Mouse (Mus musculus) fibroblast of lung, adult 2 months (primary cell): ENCODE measurements around the gene Slc4a5.

Source experiments
- DNase-seq: peaks from one replicate; pipeline ENCODE4 v3.0.0-alpha.2; 2011; ENCODE audit warnings: low read depth

Gene Slc4a5

DNA sequence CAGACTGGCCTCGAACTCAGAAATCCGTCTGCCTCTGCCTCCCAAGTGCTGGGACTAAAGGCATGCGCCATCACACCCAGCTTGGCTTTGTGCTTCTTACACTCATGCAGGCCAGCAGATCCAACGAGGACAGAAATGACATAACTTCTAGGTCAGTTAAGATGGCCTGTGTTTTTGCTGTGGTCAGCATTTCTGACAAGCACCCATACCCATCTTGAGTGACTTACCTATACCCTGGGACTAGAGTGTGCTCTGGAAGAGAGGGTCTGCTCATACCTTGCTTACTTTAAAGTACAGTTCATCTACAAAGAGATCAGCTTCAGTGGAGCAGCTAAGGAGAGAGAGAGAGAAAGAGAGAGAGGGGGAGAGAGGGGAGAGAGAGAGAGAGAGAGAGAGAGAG, 13.7 kb downstream of the Slc4a5 start:
- no peak for DNase-seq

DNA sequence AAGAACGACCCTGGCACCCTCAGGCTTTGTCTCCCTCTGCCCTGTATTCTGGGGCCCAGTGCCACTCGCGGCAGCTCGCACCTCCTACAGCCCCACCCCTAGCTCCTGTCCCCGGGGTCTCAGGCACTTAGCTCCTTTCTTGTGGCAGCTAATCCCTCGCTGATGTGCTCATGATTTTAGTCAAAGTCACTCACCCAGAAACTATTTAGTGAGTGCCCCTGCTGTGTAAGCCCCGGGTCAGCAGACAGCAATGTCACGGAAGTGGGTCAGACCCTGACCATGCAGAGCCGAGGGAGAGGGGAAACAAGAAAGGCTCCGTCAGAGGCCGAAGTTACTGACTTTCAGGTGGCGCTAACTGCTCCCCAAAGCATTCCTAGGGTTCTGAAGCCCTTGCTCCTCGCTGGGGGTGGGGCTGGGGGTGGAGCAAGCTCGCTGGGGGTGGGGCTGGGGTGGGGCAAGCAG, 14.7 kb downstream of the Slc4a5 start:
- DNase-seq, result no peak

DNA sequence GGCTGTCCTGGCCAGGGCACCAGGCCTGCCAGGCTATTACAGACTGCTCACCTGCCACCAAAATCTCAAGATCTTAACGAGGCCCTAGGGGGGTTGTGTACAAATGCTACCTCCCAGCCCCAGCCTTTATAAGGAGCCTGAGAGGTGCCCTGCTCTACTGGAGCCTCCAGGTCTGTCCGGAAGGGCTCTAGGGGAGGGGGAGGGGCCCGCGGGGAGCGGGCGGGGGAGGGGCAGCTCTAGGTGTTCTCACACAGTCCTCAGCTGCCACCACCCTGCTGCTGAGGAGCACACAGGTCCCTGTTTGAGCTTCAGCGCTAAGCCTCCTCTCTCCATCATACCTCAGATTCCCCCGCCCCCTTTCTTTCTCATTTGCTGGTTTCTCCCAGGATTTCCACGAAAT, 17.5 kb downstream of the Slc4a5 start:
- DNase-seq, result no peak

DNA sequence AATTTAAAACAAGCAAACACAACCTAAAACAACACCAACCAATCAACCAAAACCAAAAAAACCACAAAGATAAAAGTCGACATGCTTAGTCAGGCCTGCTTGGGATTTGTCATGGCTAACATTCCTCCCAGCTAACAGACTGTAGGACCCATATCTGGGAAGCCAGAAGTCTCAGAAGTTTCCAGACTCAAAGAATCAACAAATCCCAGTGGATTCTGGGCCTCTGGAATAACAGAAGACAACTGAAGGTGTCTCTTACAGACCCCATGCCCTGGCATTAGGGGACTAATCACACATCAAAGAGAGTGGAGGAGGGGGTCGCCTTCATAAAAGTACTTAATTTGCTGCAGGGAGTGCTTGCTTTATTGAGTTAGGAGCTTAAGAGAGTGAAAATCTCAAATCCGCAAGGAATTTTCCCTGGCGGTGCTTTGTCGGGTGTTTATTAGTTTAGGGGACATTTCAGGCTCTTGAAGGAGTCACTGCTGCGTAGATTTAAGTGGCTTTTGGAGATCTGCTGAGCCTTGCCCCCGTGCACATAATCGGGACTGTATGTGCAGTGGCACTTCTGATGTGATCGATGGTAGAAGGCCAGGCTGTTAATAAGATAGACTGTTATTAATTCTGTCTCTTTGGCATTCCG, 24.9 kb downstream of the Slc4a5 start:
- no peak for DNase-seq

DNA sequence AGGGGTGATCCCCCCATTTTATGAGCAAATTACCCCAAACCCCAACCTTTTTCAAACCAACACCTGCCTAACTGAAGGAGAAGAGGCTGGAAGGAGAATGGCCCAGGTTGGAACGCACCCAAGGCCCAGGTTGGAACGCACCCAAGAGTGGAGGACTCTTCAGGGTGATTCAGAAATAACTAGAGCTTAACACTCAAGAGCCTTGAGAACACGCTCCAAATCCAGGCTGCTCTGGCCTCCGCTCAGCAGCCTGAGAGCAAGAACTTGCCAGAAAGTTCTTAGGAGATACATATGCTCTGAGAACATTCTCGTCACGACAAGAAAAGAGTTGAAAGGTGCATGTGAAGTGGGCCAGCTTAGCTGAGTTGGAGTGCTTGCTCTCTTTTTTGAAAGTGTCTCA, 25.5 kb downstream of the Slc4a5 start:
- no peak for DNase-seq

DNA sequence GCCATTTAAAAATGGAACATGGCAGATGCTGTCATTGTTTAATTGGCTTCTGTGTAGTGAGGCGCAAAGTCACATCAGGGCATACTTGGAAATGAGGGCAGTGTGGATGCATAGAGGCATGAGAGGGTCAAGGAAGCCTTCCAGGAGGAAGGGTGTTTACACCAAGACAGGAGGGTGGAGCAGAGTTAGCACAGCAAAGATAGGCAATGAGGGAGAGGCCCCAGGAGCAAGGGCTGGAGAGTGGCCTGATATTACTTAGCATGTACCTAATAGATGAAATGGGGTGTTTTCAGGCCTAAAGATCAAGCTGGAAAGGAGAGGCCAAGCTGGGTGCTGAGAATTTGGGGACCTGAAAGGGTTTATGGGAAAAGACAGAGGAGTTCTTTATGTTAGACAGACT, 26.4 kb downstream of the Slc4a5 start:
- DNase-seq, result no peak

DNA sequence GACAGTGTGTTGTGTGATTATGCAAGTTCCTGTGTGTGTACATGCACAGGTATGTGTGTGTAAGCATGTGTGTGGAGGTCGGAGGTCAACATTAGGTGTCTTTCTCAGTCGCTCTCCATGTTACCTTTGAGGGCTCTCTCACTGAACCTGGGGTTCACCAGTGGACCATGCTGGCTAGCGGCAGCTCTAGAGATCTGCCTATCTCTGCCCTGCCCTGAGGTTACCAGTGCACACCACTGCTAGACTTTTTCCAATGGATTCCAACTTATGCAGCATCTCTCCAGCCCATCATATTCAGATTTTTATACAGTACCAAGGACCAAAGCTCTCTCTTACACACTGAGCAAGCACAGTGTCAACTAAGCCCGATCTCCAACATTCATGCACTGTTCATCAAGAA, 27.1 kb downstream of the Slc4a5 start:
- DNase-seq, result no peak

DNA sequence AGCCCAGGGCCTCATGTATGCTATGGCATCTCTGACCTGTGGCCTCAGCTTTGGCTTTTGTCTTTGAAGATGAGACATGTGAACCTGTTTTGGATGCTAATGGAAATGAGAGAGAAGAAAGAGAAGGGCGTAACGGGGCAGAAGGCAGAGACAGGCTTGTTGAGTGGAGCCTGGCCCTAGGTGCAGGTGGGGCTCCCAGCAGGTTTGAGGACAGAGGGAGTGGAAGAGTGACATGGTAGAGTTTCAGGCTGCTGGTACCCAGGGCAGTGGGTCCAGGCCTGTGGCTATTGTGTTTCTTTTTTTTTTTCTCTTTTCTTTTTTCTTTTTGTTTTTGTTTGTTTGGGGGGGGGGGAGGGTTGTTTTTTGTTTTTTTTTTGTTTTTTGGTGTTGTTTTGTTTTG, 27.5 kb downstream of the Slc4a5 start:
- no peak for DNase-seq

DNA sequence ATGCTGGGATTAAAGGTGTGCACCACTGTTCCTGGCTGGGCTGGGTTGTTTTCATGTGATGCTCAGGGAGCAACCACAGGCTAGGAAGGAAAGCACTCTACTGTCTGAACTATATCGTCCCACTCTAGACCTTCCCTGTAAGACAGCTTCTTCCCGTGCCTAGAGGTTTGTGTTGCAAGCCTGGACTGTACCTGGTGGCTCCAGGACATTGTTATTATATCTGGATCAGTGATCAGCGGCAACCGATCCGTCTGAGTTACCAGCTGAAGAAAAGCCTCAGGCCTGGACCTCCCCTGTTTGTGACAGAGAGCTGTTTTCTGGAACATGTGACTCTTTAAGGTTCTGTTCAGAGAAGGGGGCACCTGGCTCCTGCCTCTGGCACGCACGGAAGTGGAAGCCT, 34.6 kb downstream of the Slc4a5 start:
- no peak for DNase-seq

DNA sequence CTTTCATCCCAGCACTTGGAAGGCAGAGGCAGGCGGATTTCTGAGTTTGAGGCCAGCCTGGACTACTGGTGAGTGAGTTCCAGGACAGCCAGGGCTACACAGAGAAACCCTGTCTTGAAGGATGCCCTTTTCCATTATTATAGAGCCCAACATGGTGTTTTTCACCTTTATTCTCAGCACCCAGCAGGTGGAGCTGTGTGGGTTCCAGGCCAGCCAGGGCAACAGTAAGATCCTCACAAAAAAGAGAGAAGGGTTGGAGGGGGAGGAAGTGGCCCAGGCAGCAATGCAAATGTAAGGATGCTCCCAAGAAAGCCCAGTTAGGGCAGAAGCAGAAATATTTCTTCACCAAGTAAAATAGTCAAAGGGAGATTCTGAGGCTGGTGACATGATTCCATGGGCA, 44.9 kb downstream of the Slc4a5 start:
- DNase-seq, result no peak

DNA sequence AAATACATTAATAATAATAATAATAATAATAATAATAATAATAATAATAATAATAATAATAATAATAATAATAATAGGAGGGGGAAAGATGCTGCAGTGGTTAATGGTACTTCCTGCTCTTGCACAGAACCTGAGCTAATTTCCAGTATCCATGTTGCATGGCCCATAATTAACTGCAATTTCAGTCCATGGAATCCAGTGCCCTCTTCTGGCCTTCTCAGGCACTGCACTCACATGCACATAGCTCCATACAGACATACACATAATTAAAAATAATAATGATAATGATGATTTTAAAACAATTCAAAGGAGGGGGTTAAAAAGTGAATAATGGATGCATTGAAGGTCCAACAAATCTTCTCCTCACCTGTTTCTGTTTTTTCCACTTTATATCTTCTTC, 45.6 kb downstream of the Slc4a5 start:
- DNase-seq, result no peak

DNA sequence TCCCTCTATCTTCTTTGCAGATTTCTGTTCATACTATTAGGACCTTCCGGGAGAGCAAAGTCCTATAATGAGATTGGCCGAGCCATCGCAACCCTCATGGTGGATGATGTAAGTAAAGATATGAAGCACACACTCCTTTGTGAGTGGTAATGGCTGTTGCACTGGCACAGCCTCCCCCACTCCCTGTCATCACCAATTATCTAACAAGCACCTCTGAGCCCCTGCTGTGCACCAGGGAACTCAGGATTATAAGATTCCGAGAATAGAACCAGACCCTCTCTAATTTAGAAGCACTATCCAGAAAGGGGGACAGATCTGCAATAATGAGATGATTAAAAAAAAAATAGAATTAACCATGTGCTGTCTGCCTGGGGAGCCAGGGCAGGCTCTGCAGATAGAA, 46.0 kb downstream of the Slc4a5 start:
- no peak for DNase-seq

DNA sequence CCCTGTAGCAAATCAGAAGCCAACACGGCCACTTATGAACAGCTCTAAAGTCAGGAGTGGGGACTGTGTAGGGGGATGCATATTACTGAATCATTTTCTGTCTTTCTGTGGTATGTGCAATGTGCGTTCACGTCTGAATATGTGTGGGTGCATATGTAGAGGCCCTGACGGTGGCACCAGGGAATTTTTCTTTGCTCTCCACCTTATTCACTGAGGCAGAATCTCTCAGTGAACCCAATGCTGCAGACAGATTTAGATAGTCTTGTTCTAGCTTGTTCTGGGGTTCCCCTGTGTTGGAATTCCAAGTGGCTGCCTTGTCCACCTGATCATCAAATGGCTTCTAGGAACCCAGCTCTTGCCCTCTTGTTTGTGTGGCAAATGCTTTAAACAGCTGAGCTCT, 48.0 kb downstream of the Slc4a5 start:
- DNase-seq, result no peak

DNA sequence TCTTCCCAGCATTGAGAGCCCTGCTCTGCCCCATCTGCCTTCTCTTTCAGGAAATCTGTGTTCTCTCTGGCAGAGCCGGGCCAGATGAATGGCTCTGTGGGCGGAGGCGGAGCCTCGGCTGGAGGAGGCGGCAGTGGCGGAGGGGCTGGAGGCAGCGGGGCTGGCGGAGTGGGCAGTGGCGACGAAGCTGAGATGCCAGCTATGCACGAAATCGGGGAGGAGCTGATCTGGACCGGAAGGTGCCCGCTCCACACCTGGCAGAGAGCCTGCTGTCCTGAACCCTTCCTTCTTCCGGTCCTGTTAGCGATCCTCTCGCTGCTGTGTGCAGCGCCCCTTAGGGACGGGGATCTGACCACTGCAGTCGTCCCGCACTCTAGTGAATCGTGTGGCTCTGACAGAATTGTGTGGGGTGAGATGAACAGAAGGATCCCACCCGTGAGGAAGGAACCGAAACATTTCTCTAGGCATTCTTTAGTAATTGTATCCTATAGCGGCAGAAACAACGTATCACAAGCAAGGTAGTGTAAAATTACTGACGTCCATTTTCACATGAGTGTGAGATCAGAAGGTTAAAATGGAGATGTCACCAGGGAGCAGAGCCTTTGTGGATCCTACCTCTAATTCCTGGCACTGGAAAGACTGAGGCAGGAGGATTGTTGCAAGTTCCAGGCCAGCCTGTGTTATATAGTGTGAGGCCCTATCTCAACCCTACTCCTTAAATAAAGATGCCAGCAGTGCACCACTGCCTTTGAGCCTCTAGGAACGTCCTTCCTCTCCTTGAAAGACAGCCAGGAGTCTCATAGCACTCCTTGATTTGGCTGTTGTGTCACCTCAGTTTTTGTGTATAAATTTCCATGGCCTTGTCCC, 48.7 kb downstream of the Slc4a5 start:
- peak; percentile 87 for DNase-seq

DNA sequence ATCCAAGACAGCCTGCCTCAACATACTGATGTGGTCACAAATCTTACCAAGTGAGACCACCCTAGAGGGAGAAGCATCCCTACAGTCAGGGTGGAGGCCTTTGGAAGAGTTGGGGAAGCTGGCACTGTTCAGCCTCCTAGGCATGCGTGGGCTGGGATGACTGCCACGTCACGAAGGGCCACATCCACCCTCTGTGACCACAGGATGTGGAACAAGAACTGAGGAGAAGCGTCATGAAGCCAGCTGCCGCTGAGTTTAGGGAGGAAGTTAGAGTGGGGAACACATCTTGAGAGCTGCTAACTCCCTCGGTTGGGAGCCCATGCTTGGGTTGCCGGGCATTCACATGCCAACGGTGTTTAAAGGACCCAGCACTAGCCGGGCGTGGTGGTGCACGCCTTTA, 54.1 kb downstream of the Slc4a5 start:
- no peak for DNase-seq

DNA sequence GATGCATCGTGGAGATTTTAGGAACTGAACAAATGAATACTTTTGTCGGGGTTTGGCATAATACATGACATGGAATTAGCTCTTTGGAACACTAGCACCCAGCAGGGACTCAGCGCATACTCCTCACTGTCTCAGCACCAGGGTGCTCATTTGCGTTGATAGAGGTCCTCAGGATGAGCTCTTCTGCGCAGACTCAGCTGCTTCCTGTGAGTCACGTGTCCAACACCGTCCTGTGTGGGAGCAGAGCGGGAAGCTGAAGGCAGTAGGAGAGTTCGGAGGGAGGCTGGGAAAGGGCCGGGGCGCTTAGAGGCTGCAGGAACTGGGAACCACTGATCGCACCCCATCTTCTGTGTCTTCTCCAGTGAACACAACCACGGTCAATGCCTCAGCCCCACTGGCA, 57.5 kb downstream of the Slc4a5 start:
- DNase-seq, result no peak

DNA sequence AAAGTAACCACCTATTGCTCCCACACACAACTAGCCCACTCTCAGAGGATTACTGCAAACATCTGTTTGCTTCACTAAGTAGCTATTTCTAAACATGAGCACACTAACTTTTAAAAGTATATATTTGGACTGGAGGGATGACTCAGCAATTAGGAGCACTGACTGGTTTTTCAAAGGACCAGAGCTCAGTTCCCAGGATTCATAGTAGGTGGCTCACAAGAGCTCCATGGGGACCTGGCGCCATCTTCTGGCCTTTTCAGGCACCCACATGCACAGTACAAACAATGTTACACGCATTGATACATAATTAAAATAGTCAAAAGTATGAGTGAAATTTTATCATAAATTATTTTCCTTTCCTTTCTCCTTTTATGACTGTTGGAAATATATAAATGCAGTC, 59.3 kb downstream of the Slc4a5 start:
- DNase-seq, result no peak

DNA sequence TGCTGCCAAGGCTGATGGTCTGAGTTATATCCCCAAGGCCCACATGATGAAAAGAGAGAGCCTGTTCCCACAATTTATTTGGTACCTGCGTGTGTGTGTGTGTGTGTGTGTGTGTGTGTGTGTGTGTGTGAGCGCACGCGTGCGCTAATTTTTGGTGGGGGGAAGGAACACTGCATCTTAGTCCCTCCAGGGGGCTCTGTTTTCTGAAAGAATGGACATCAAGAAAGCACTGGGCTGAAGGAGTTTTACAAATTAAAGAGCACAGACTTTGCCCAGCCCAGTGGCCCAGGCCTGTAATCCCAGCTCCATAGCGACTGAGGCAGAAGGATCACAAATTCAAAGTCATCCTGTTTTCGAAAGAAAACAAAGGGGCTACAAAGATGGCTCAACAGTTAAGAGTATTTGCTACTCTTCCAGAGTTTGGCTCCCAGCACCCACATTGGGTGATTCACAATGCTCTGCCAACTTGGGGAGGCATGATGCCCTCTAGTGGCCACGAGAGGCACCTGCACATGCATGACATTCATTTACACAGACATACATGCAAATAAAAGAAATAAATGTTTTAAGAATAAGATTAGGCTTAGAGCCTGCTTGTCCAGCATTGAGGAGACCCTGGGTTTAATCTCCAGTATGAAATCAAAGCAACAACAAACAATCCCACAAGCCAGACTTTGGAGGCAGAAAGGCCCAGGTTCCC, 60.8 kb downstream of the Slc4a5 start:
- DNase-seq, result no peak

DNA sequence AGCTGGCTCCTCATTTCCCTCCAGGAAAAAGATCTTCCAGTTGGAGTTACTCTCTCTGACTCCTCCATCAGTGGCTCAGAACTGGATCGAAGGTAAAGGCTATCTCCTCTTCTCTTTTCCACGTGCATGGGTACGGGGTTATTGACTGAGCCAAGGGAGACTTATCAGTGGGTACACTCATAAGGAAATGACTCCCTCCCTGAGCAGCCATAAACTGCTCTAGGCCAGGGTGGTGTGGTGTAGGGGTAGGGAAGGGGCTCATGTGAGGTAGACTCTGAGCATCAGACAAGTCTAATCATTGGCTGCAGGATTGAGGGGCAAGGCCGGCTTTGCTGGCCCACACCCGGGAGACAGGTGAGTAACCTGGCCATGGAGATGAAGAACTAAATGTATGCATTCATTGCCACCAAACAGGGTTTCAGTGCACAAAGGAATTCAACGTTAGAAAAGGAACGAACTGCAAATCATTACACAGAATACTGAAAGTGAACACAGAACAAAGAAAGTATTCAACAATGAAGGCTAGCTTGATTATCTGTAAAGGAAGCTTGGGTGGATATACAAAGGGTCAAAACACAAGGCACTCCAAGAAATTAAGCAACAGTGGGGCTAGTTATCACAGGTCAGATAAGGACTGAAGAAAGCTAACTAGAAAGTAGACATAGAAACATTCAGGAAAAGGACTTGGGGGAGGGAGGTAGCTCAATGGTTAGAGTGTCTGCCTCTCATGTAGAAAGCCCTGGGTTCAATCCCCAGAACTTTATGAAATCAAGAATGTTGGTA, 81.0 kb downstream of the Slc4a5 start:
- DNase-seq, result no peak

DNA sequence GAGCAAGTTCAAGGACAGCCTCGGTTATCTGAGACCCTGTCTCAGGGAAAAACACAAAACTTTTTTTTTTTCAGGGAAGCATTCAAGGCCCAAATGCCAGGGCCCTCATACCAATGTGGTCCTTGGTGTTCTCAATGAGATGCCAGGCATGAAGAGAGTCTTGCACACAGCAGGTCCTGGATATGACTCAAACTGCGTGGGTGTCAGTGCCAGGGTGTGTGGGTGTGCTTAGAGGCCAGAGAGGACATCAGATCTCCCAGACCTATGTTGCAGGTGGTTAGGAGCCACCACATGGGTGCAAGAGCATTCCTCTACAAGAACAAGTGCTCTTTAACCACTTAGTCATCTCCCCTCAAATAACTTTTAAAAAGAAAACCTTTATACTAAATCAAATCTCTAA, 81.7 kb downstream of the Slc4a5 start:
- no peak for DNase-seq

DNA sequence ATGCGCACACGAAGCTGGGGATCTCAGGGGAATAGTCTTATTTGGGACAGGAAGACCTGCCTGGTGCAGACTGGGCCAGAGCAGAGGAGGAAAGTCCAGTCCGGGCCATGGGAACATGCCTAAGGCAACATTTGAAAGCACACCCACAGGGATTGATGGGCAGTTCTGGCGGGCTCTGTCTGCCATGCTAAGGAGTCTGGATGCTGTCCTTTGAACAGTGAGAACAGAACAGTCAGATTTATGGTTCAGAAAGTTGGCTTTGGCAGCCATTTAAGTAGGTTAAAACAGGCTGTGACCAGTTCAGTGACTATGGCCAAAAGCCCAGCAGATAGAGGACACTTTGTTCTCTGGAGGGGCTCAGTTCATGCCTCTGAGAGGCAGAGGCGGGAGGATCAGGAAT, 82.6 kb downstream of the Slc4a5 start:
- DNase-seq, result no peak

DNA sequence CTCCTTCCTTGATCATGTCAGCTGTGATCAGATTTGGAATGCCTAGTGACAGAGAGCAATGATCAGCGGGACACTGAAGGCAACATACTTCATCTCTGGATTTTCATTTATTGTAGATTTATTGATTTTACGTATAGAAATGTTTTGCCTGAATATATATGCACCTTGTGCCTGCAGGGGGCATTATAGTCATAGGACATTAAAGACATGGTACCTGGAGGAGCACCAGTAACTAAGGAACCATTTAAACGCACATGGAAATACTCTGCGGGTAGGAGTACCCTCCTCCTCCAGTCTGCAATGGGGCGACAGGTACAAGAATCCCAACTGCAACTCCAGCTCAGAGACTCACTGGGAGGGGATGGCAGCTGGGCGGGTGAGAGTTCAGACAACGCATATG, 89.4 kb downstream of the Slc4a5 start:
- no peak for DNase-seq
